Mouse (Mus musculus): ENCODE results near the gene Plg. TPM values are rescaled to one million over a fixed set of nuclear protein-coding genes. Genes with fewer than 3 reads are reported as not detected.

Plg gene
- total and polyA plus RNA-seq, 3 experiments: not detected

- Histone ChIP-seq H3K4me2 (ENCODE audit: insufficient read depth, low read depth, poor library complexity, severe bottlenecking) (no peak overlapping the region), H3K9me3 (replicated peaks; ENCODE audit: low read length) (no peaks in the 10 kb centered on the region), H3K36me3 (replicated peaks in 1 of 2; ENCODE audit: control insufficient read depth in 1 of 2, insufficient read depth in 1 of 2, low read length in 1 of 2) (no peaks in the 10 kb centered on the region), H3K79me2 (replicated peaks; ENCODE audit: control insufficient read depth, extremely low read depth, insufficient read depth, poor library complexity, severe bottlenecking) (no peaks in the 10 kb centered on the region), H3K4me1 (ENCODE audit: control insufficient read depth in 1 of 2, insufficient read depth in 2 of 2) (peaks cover 8 to 10% of the 10 kb centered on the region in 2 experiments), H3K9ac (ENCODE audit: insufficient read depth, low read depth) (no peak overlapping the region), H3K4me3 (replicated peaks in 1 of 3; ENCODE audit: low read depth in 2 of 3, low read length in 2 of 3, poor library complexity in 1 of 3) (no peak overlapping the region), H3K27me3 (replicated peaks) (peaks cover 1% of the 10 kb centered on the region), H3K27ac (ENCODE audit: insufficient read depth, low read depth) (no peak overlapping the region)
- no peak for DNase-seq (ENCODE audit: extremely low read depth)
- in situ Hi-C loops (cut with MboI; ENCODE audit: low pct_ligation_motif_present, low pct_unique_long_range_greater_than_20kb, low sequenced_read_pairs): no loop called here
- no peak for TF ChIP-seq MAZ (IDR thresholded peaks at IDR 0.05; ENCODE audit: low read depth, low read length)
- no peak for TF ChIP-seq ZKSCAN1 (IDR thresholded peaks at IDR 0.05; ENCODE audit: borderline replicate concordance, low read depth, low read length)
- TF ChIP-seq ZC3H11A (IDR thresholded peaks at IDR 0.05; ENCODE audit: low read depth, low read length): no peak
- TF ChIP-seq SIN3A (IDR thresholded peaks at IDR 0.05; ENCODE audit: low read length): no peak
- TF ChIP-seq RAD21 (IDR thresholded peaks at IDR 0.05; ENCODE audit: low read depth, low read length): no peak
- no peak for TF ChIP-seq NELFE (IDR thresholded peaks at IDR 0.05; ENCODE audit: low read depth, low read length)
- no peak for TF ChIP-seq JUND (conservative IDR thresholded peaks at IDR 0.05; ENCODE audit: low read depth, low read length)
- no peak for TF ChIP-seq ZMIZ1 (IDR thresholded peaks at IDR 0.05; ENCODE audit: low read depth, low read length)
- no peak for TF ChIP-seq E2F4 (IDR thresholded peaks at IDR 0.05; ENCODE audit: insufficient replicate concordance, low read depth, low read length)
- TF ChIP-seq MEF2A (IDR thresholded peaks at IDR 0.05; ENCODE audit: borderline replicate concordance, low read depth, low read length): no peak
- TF ChIP-seq UBTF (IDR thresholded peaks at IDR 0.05; ENCODE audit: low read depth, low read length): no peak
- dilution Hi-C loops (cut with MboI; ENCODE audit: extremely low pct_ligation_motif_present, extremely low pct_unique_long_range_greater_than_20kb, low sequenced_read_pairs): no loop called here
These were observed 4.7 kb upstream of the Plg start for GRCm38 (mm10) chr17:12373601-12374144.

GRCm38 (mm10) chr17:12380287-12380686 lies 1.9 kb downstream of the Plg start:
- Histone ChIP-seq H3K4me2 (ENCODE audit: insufficient read depth, low read depth, poor library complexity, severe bottlenecking) (no peak overlapping the region), H3K79me2 (replicated peaks; ENCODE audit: control insufficient read depth, extremely low read depth, insufficient read depth, poor library complexity, severe bottlenecking) (no peaks in the 10 kb centered on the region), H3K36me3 (replicated peaks in 1 of 2; ENCODE audit: control insufficient read depth in 1 of 2, insufficient read depth in 1 of 2, low read length in 1 of 2) (no peaks in the 10 kb centered on the region), H3K27ac (ENCODE audit: insufficient read depth, low read depth) (no peak overlapping the region), H3K9me3 (replicated peaks; ENCODE audit: low read length) (no peaks in the 10 kb centered on the region), H3K4me1 (ENCODE audit: control insufficient read depth in 1 of 2, insufficient read depth in 2 of 2) (no peaks in the 10 kb centered on the region), H3K27me3 (replicated peaks) (peaks cover 3% of the 10 kb centered on the region), H3K9ac (ENCODE audit: insufficient read depth, low read depth) (no peak overlapping the region), H3K4me3 (replicated peaks in 1 of 3; ENCODE audit: low read depth in 2 of 3, low read length in 2 of 3, poor library complexity in 1 of 3) (no peak overlapping the region)
- no peak for TF ChIP-seq ZMIZ1 (IDR thresholded peaks at IDR 0.05; ENCODE audit: low read depth, low read length)
- no peak for TF ChIP-seq USF2 (conservative IDR thresholded peaks at IDR 0.05; ENCODE audit: low read depth, low read length)
- no peak for TF ChIP-seq MAZ (IDR thresholded peaks at IDR 0.05; ENCODE audit: low read depth, low read length)
- TF ChIP-seq BHLHE40 (IDR thresholded peaks at IDR 0.05; ENCODE audit: low read depth, low read length): no peak
- TF ChIP-seq ZNF384 (IDR thresholded peaks at IDR 0.05; ENCODE audit: low read depth, low read length): no peak
- no peak for TF ChIP-seq ZKSCAN1 (IDR thresholded peaks at IDR 0.05; ENCODE audit: borderline replicate concordance, low read depth, low read length)
- TF ChIP-seq PAX5 (IDR thresholded peaks at IDR 0.05; ENCODE audit: low read length): no peak
- TF ChIP-seq MAX (IDR thresholded peaks at IDR 0.05; ENCODE audit: low read length): no peak
- TF ChIP-seq GABPA (IDR thresholded peaks at IDR 0.05; ENCODE audit: insufficient replicate concordance, low read depth, low read length): no peak
- no peak for TF ChIP-seq TBP (conservative IDR thresholded peaks at IDR 0.05; ENCODE audit: low read depth, low read length)
- TF ChIP-seq NRF1 (IDR thresholded peaks at IDR 0.05; ENCODE audit: low read depth, low read length): no peak
- no peak for TF ChIP-seq UBTF (IDR thresholded peaks at IDR 0.05; ENCODE audit: low read depth, low read length)
- no peak for TF ChIP-seq CHD1 (IDR thresholded peaks at IDR 0.05; ENCODE audit: low read depth, low read length)
- no peak for TF ChIP-seq ETS1 (conservative IDR thresholded peaks at IDR 0.05; ENCODE audit: low read depth, low read length)
- TF ChIP-seq ELF1 (IDR thresholded peaks at IDR 0.05; ENCODE audit: low read depth, low read length): no peak
- DNase-seq (ENCODE audit: extremely low read depth): no peak
- in situ Hi-C loops (cut with MboI; ENCODE audit: low pct_ligation_motif_present, low pct_unique_long_range_greater_than_20kb, low sequenced_read_pairs): no loop called here
- dilution Hi-C loops (cut with MboI; ENCODE audit: extremely low pct_ligation_motif_present, extremely low pct_unique_long_range_greater_than_20kb, low sequenced_read_pairs): no loop called here
